Mouse (Mus musculus) heart, embryonic 13.5 days (tissue): ENCODE measurements around the gene Ckap2l. TPM values are rescaled to one million over a fixed set of nuclear protein-coding genes. Genes with fewer than 3 reads are reported as not detected.

Experiments used
- ATAC-seq: fragments of 200-750 bp; cut with Nextera tagmentation; 2 replicates; pipeline ENCODE4 v1.8.0; 2017; ENCODE audit warnings: moderate TSS enrichment; ENCODE audit not compliant: insufficient number of reproducible peaks, low FRiP score, low TSS enrichment; ENCODE audit errors: extremely low read depth
- H3K27ac ChIP-seq: fragments of 300-500 bp; sonication (generic); replicated peaks from 2 replicates; pipeline ENCODE4 v1.5.1; 2015; ENCODE audit warnings: moderate library complexity, mild to moderate bottlenecking, inconsistent platforms
- H3K27me3 ChIP-seq: fragments of 300-500 bp; sonication (generic); replicated peaks from 2 replicates; pipeline ENCODE4 v1.6.1; 2015; ENCODE audit warnings: mild to moderate bottlenecking, inconsistent platforms
- H3K36me3 ChIP-seq: fragments of 300-500 bp; sonication (generic); 2 replicates; pipeline ENCODE4 v1.6.1; 2015; ENCODE audit warnings: mild to moderate bottlenecking, inconsistent platforms
- H3K4me1 ChIP-seq: fragments of 300-500 bp; sonication (generic); 2 replicates; pipeline ENCODE4 v1.6.1; 2015; ENCODE audit warnings: inconsistent platforms
- H3K4me2 ChIP-seq: fragments of 300-500 bp; sonication (generic); 2 replicates; pipeline ENCODE4 v1.6.1; 2015; ENCODE audit warnings: inconsistent platforms, mild to moderate bottlenecking, moderate library complexity
- H3K4me3 ChIP-seq: fragments of 300-500 bp; sonication (generic); 2 replicates; pipeline ENCODE4 v1.5.1; 2015; ENCODE audit warnings: moderate library complexity, mild to moderate bottlenecking, inconsistent platforms
- H3K9ac ChIP-seq: fragments of 300-500 bp; sonication (generic); 2 replicates; pipeline ENCODE4 v1.6.1; 2015; ENCODE audit warnings: inconsistent platforms, mild to moderate bottlenecking, moderate library complexity
- H3K9me3 ChIP-seq: fragments of 300-500 bp; sonication (generic); 2 replicates; pipeline ENCODE4 v1.6.1; 2016; ENCODE audit warnings: inconsistent platforms
- WGBS: fragments of 180-500 bp; shearing (Covaris S2); methylation state at CpG from one replicate; pipeline ENCODE4 v1.1.7; 2015; ENCODE audit warnings: mixed read lengths; 5-methylcytosine and 5-hydroxymethylcytosine counted together
- polyA plus RNA-seq: library from polyadenylated mRNA; unstranded; fragments of >200 nt; fragmentation: Nextera tagmentation; extraction: Ambion mirVana; gene quantifications from 2 replicates; pipeline ENCODE4 v1.2.1, GENCODE M21; 2015

Gene Ckap2l
- polyA plus RNA-seq, 1 experiment from 2014 or later, result 40.4 TPM

DNA sequence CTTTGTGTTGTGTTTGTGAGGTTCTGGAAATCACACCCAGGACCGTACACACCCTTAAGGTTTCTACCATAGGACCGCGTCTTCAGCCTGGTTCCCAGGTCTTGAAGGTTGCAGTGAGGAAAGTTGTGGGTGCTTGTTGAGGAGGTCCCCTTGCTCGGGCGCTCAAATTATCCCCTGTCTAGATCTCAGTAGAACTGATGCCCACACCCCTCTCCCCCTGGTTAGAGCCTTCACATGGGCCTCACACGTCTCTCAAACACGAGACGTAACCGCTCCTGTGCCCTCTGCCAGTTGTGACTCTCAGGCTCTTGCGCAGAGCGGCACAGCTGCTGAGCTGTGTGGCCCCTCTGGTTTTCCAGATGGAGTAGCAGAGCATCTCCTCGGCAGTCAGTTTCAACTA lies 50.1 kb downstream of the Ckap2l start:
- H3K4me1 ChIP-seq, result peaks cover 50% of the 10 kb centered on the region

DNA sequence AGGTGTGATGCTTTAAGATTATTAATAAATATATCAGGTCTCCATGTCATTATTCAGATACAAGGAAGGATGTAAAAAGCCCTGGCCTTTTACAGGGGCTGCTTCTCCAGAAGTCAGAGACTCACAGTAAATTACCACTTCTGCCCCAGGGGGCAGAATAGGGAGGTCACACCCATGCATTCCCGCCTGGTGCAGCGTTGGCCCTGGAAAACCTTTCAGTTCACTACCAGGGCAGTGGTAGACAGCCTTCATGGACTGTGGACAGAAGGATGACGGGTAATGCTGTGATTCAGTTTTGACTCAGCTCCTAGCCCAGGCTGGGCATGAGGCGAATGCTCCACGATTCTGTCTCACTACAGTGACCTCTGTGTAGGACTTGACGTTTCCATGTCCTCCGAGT lies 50.6 kb downstream of the Ckap2l start:
- Histone ChIP-seq H3K9me3 (no peaks in the 10 kb centered on the region), H3K27me3 (no peaks in the 10 kb centered on the region), H3K9ac (no peak overlapping the region), H3K27ac (no peak overlapping the region), H3K36me3 (no peaks in the 10 kb centered on the region), H3K4me2 (no peak overlapping the region), H3K4me1 (peaks cover 53% of the 10 kb centered on the region), H3K4me3 (no peak overlapping the region)
- ATAC-seq, result no peak
- WGBS, result 71% methylated on average over 7 of the region's 7 CpGs

More for the DNA sequence above, 50.1 kb downstream of the Ckap2l start:
- Histone ChIP-seq H3K27me3 (no peaks in the 10 kb centered on the region), H3K9me3 (no peaks in the 10 kb centered on the region), H3K4me3 (no peak overlapping the region), H3K36me3 (no peaks in the 10 kb centered on the region), H3K27ac (no peak overlapping the region), H3K9ac (no peak overlapping the region), H3K4me2 (no peak overlapping the region)
- ATAC-seq, result no peak
- 95% methylated on average over 12 of the region's 12 CpGs for WGBS

- peak overlapping the region; percentile 14 for H3K4me2 ChIP-seq
Observed at GRCm38 (mm10) chr2:129245618-129246017, 51.4 kb downstream of the Ckap2l start.

GRCm38 (mm10) chr2:129244446-129245120 lies 52.4 kb downstream of the Ckap2l start:
- no peak overlapping the region for H3K4me3 ChIP-seq
- no peak for ATAC-seq

More at GRCm38 (mm10) chr2:129245618-129246017, 51.4 kb downstream of the Ckap2l start:
- H3K4me1 ChIP-seq, result peaks cover 61% of the 10 kb centered on the region
- no peak overlapping the region for H3K9ac ChIP-seq
- WGBS, result 21% methylated on average over 5 of the region's 5 CpGs
- H3K36me3 ChIP-seq, result no peaks in the 10 kb centered on the region
- no peak overlapping the region for H3K4me3 ChIP-seq
- H3K9me3 ChIP-seq, result no peaks in the 10 kb centered on the region
- no peaks in the 10 kb centered on the region for H3K27me3 ChIP-seq
- ATAC-seq, result peak; percentile 18; the same call in 1 of the 2 replicates
- 0 out of 2 replicates have a peak overlapping the region, but pooled peaks have one; percentile 21 for H3K27ac ChIP-seq

GRCm38 (mm10) chr2:129243786-129244185 lies 53.2 kb downstream of the Ckap2l start:
- Histone ChIP-seq H3K4me1 (peaks cover 62% of the 10 kb centered on the region), H3K9me3 (0 out of 2 replicates have a peak, but pooled peaks cover 3% of the 10 kb centered on the region), H3K27ac (peak overlapping the region; percentile 65), H3K27me3 (no peaks in the 10 kb centered on the region), H3K9ac (peak overlapping the region; percentile 25; the same call in 1 of the 2 replicates), H3K4me3 (no peak overlapping the region), H3K4me2 (peak overlapping the region; percentile 40), H3K36me3 (no peaks in the 10 kb centered on the region)
- ATAC-seq, result no peak
- WGBS, result 25% methylated on average over 9 of the region's 9 CpGs

More at GRCm38 (mm10) chr2:129244446-129245120, 52.4 kb downstream of the Ckap2l start:
- Histone ChIP-seq H3K9me3 (0 out of 2 replicates have a peak, but pooled peaks cover 3% of the 10 kb centered on the region), H3K4me2 (no peak overlapping the region), H3K9ac (no peak overlapping the region), H3K36me3 (no peaks in the 10 kb centered on the region), H3K27me3 (no peaks in the 10 kb centered on the region), H3K4me1 (peaks cover 62% of the 10 kb centered on the region), H3K27ac (peak overlapping the region; percentile 65)
- 78% methylated on average over 20 of the region's 20 CpGs for WGBS

- ATAC-seq, result no peak
- no peak overlapping the region for H3K4me2 ChIP-seq
- H3K36me3 ChIP-seq, result no peaks in the 10 kb centered on the region
- H3K27ac ChIP-seq, result 0 out of 2 replicates have a peak overlapping the region, but pooled peaks have one; percentile 16
- no peak overlapping the region for H3K9ac ChIP-seq
- no peak overlapping the region for H3K4me3 ChIP-seq
- H3K27me3 ChIP-seq, result no peaks in the 10 kb centered on the region
- H3K4me1 ChIP-seq, result peaks cover 59% of the 10 kb centered on the region
- WGBS, result 68% methylated on average over 4 of the region's 4 CpGs
- 0 out of 2 replicates have a peak, but pooled peaks cover 3% of the 10 kb centered on the region for H3K9me3 ChIP-seq
Observed at GRCm38 (mm10) chr2:129243005-129243404, 54.0 kb downstream of the Ckap2l start.

DNA sequence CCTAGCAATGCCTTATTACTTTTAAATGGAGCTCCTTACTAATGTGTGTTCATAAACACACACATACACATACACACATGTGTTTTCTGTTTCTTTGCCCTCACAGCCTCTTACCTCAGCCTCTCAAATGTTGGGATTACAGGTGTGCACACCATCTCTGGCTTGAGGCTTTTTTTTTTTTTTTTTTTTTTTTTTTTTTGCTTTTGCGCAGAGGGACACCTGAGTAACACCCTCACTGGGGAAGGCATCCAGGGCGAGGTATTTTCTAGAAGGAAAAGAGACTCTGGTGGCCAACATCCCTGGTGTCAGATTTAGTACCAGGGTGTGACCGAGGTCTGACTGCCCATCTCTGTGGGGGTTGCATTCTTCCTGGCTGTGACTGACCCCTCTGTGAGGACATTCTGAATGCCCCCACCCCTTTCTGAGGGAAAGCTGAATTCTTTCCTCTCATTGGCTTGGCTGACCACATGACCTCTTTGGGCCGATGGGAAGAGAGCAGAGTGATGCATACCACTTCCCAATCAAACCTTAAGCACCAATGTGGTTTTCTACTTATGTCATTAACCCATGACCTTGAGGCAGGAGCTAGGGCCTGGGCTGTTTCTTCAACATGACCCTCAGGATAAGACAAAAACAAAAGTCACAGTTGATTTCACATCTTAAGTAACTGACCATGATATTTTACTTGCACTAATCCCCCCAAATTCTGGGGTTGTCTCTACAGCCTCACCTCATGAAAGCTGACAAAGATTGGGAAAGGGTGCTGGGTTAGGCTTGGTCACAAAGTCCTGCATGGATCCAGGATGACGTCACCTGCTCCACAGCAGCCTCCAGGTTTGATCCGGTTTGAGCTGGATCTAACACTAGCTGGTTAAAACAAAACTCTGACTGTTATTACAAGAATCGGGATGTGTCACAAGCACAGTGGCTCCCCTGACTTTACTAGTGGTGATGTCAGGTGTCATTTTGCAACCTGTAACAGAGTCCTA lies 54.9 kb downstream of the Ckap2l start:
- Histone ChIP-seq H3K4me1 (peaks cover 56% of the 10 kb centered on the region), H3K27me3 (no peaks in the 10 kb centered on the region), H3K36me3 (no peaks in the 10 kb centered on the region), H3K9me3 (0 out of 2 replicates have a peak, but pooled peaks cover 3% of the 10 kb centered on the region), H3K4me3 (no peak overlapping the region), H3K4me2 (0 out of 2 replicates have a peak overlapping the region, but pooled peaks have one; percentile 4), H3K9ac (no peak overlapping the region), H3K27ac (peak overlapping the region; percentile 47)
- WGBS, result 61% methylated on average over 7 of the region's 7 CpGs
- no peak for ATAC-seq

GRCm38 (mm10) chr2:129240726-129241432 lies 56.1 kb downstream of the Ckap2l start:
- 0 out of 2 replicates have a peak overlapping the region, but pooled peaks have one; percentile 5 for H3K4me2 ChIP-seq
- no peaks in the 10 kb centered on the region for H3K36me3 ChIP-seq
- H3K27ac ChIP-seq, result peak overlapping the region; percentile 56
- 48% methylated on average over 9 of the region's 9 CpGs for WGBS
- H3K4me3 ChIP-seq, result no peak overlapping the region
- H3K4me1 ChIP-seq, result peaks cover 54% of the 10 kb centered on the region
- H3K9me3 ChIP-seq, result 0 out of 2 replicates have a peak, but pooled peaks cover 3% of the 10 kb centered on the region
- ATAC-seq, result peak; percentile 65; the same call in 1 of the 2 replicates
- H3K27me3 ChIP-seq, result no peaks in the 10 kb centered on the region
- no peak overlapping the region for H3K9ac ChIP-seq

GRCm38 (mm10) chr2:129236526-129236925 lies 60.5 kb downstream of the Ckap2l start:
- Histone ChIP-seq H3K4me2 (no peak overlapping the region), H3K36me3 (no peaks in the 10 kb centered on the region), H3K4me1 (peaks cover 37% of the 10 kb centered on the region), H3K27me3 (no peaks in the 10 kb centered on the region), H3K27ac (no peak overlapping the region), H3K9ac (no peak overlapping the region), H3K4me3 (no peak overlapping the region), H3K9me3 (0 out of 2 replicates have a peak, but pooled peaks cover 3% of the 10 kb centered on the region)
- 85% methylated on average over 4 of the region's 4 CpGs for WGBS
- no peak for ATAC-seq

DNA sequence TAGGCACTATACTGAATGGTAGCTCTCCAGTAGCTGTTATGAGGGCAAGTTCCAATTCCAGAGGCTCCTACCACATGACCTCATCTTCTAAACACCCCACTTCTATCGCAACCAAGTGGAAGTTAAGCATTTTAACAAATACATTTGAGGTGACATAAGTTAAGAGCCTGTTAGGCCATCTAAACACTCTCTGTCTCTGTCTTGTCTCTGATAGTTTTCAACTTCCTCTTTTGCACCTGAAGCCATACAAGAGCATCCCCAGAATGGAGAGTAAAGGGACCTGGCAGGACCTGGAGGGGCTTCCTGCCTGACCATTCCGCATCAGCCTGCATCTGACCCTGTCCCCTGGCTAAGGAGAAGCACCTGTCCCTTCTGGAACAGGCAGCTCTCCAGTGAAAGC lies 62.3 kb downstream of the Ckap2l start:
- no peaks in the 10 kb centered on the region for H3K27me3 ChIP-seq
- H3K9me3 ChIP-seq, result no peaks in the 10 kb centered on the region
- no peak overlapping the region for H3K9ac ChIP-seq
- peaks cover 28% of the 10 kb centered on the region for H3K4me1 ChIP-seq
- H3K4me2 ChIP-seq, result peak overlapping the region; percentile 38
- 56% methylated on average over 2 of the region's 2 CpGs for WGBS
- peak overlapping the region; percentile 33; the same call in 1 of the 2 replicates for H3K27ac ChIP-seq
- no peak overlapping the region for H3K4me3 ChIP-seq
- no peak for ATAC-seq
- no peaks in the 10 kb centered on the region for H3K36me3 ChIP-seq
